Mouse (Mus musculus) kidney, postnatal 0 days (tissue): ENCODE measurements around the gene Gnb2. TPM values are rescaled to one million over a fixed set of nuclear protein-coding genes. Genes with fewer than 3 reads are reported as not detected.

Experiments
- ATAC-seq: fragments of 200-750 bp; cut with Nextera tagmentation; replicated peaks from 2 replicates; pipeline ENCODE4 v1.8.0; 2017; ENCODE audit warnings: low read depth, moderate number of reproducible peaks, moderate TSS enrichment, moderate library complexity; ENCODE audit not compliant: low FRiP score
- DNase-seq: peaks from one replicate; pipeline ENCODE4 v3.0.0-alpha.2; 2016; ENCODE audit warnings: low spot score
- H3K27ac ChIP-seq: fragments of 300-500 bp; sonication (generic); 2 replicates; pipeline ENCODE4 v1.5.1; 2014; ENCODE audit warnings: mild to moderate bottlenecking
- H3K27me3 ChIP-seq: fragments of 300-500 bp; sonication (generic); 2 replicates; pipeline ENCODE4 v1.6.1; 2014; ENCODE audit warnings: low read length, mixed read lengths; ENCODE audit not compliant: insufficient read depth
- H3K36me3 ChIP-seq: fragments of 300-500 bp; sonication (generic); 2 replicates; pipeline ENCODE4 v1.6.1; 2014; ENCODE audit warnings: low read length, mixed read lengths; ENCODE audit not compliant: insufficient read depth
- H3K4me1 ChIP-seq: fragments of 300-500 bp; sonication (generic); replicated peaks from 2 replicates; pipeline ENCODE4 v1.6.1; 2014; ENCODE audit warnings: antibody characterized with exemption, low read length, mixed read lengths; ENCODE audit not compliant: insufficient read depth
- H3K4me2 ChIP-seq: fragments of 300-500 bp; sonication (generic); 2 replicates; pipeline ENCODE4 v1.6.1; 2014; ENCODE audit warnings: mild to moderate bottlenecking, low read length, moderate library complexity, mixed read lengths
- H3K4me3 ChIP-seq: fragments of 300-500 bp; sonication (generic); replicated peaks from 2 replicates; pipeline ENCODE4 v1.5.1; 2014; ENCODE audit warnings: low read depth, low read length
- H3K9ac ChIP-seq: fragments of 300-500 bp; sonication (generic); 2 replicates; pipeline ENCODE4 v1.6.1; 2014; ENCODE audit warnings: low read depth, low read length
- H3K9me3 ChIP-seq: fragments of 300-500 bp; sonication (generic); replicated peaks from 2 replicates; pipeline ENCODE4 v1.6.1; 2016; ENCODE audit warnings: low read length, inconsistent platforms, mixed read lengths
- CTCF ChIP-seq: IDR thresholded peaks from 2 replicates; pipeline ENCODE4 v1.5.1; 2016; ENCODE audit warnings: antibody characterized with exemption, low read depth, mild to moderate bottlenecking, moderate library complexity
- WGBS: fragments of 180-500 bp; shearing (Covaris S2); extraction: QIAGEN DNeasy Blood & Tissue Kit; methylation state at CpG from one replicate; pipeline ENCODE4 v1.1.7; 2014; 5-methylcytosine and 5-hydroxymethylcytosine counted together
- polyA plus RNA-seq: library from polyadenylated mRNA; unstranded; fragments of >200 nt; fragmentation: Nextera tagmentation; extraction: Ambion mirVana; gene quantifications from 2 replicates; pipeline ENCODE4 v1.2.1, GENCODE M21; 2015

Gene Gnb2
- polyA plus RNA-seq, 1 experiment from 2014 or later, result 463 TPM

GRCm38 (mm10) chr5:137528247-137528968, 4.9 kb downstream of the Gnb2 start:
- Histone ChIP-seq H3K4me3 (no peak overlapping the region), H3K27me3 (no peaks in the 10 kb centered on the region), H3K9ac (no peak overlapping the region), H3K36me3 (peaks cover 45% of the 10 kb centered on the region), H3K4me1 (peaks cover 7% of the 10 kb centered on the region; the same call in 1 of the 2 replicates), H3K4me2 (no peak overlapping the region), H3K27ac (no peak overlapping the region), H3K9me3 (no peaks in the 10 kb centered on the region)
- TF ChIP-seq CTCF, result no peak
- no peak for ATAC-seq
- WGBS, result 76% methylated on average over 22 of the region's 22 CpGs
- no peak for DNase-seq

- no peak overlapping the region for H3K27ac ChIP-seq
- H3K4me1 ChIP-seq, result peaks cover 7% of the 10 kb centered on the region; the same call in 1 of the 2 replicates
- H3K9ac ChIP-seq, result no peak overlapping the region
- no peaks in the 10 kb centered on the region for H3K27me3 ChIP-seq
- TF ChIP-seq CTCF, result no peak
- H3K4me2 ChIP-seq, result no peak overlapping the region
- H3K9me3 ChIP-seq, result no peaks in the 10 kb centered on the region
- DNase-seq (no peak), ATAC-seq (no peak)
- peaks cover 51% of the 10 kb centered on the region for H3K36me3 ChIP-seq
- WGBS, result 63% methylated on average over 1 of the region's 1 CpGs
- no peak overlapping the region for H3K4me3 ChIP-seq
Observed at GRCm38 (mm10) chr5:137527413-137527812, 5.9 kb downstream of the Gnb2 start.

GRCm38 (mm10) chr5:137526192-137526936, 6.9 kb downstream of the Gnb2 start:
- DNase-seq, result peak; percentile 41
- 49% methylated on average over 16 of the region's 16 CpGs for WGBS

GRCm38 (mm10) chr5:137525511-137525910, 7.8 kb downstream of the Gnb2 start:
- no peaks in the 10 kb centered on the region for H3K9me3 ChIP-seq
- no peak overlapping the region for H3K4me2 ChIP-seq
- WGBS, result 71% methylated on average over 16 of the region's 16 CpGs
- no peak for TF ChIP-seq CTCF
- peaks cover 5% of the 10 kb centered on the region; the same call in 1 of the 2 replicates for H3K4me1 ChIP-seq
- peaks cover 70% of the 10 kb centered on the region for H3K36me3 ChIP-seq
- H3K27me3 ChIP-seq, result no peaks in the 10 kb centered on the region
- DNase-seq (no peak), ATAC-seq (no peak)
- no peak overlapping the region for H3K9ac ChIP-seq
- no peak overlapping the region for H3K27ac ChIP-seq
- H3K4me3 ChIP-seq, result no peak overlapping the region

More at GRCm38 (mm10) chr5:137526192-137526936, 6.9 kb downstream of the Gnb2 start:
- H3K4me1 ChIP-seq, result peaks cover 7% of the 10 kb centered on the region; the same call in 1 of the 2 replicates
- no peaks in the 10 kb centered on the region for H3K27me3 ChIP-seq
- no peak overlapping the region for H3K27ac ChIP-seq
- H3K4me3 ChIP-seq, result no peak overlapping the region
- no peak; the same call in 1 of the 2 replicates for TF ChIP-seq CTCF
- peaks cover 62% of the 10 kb centered on the region for H3K36me3 ChIP-seq
- no peak overlapping the region for H3K4me2 ChIP-seq
- ATAC-seq, result no peak
- no peaks in the 10 kb centered on the region for H3K9me3 ChIP-seq
- 0 out of 2 replicates have a peak overlapping the region, but pooled peaks have one; percentile 9 for H3K9ac ChIP-seq

GRCm38 (mm10) chr5:137524671-137525070, 8.6 kb downstream of the Gnb2 start:
- no peaks in the 10 kb centered on the region for H3K4me1 ChIP-seq
- WGBS, result 79% methylated on average over 13 of the region's 13 CpGs
- H3K4me3 ChIP-seq, result no peak overlapping the region
- ATAC-seq (no peak), DNase-seq (no peak)
- H3K4me2 ChIP-seq, result no peak overlapping the region
- no peak overlapping the region for H3K9ac ChIP-seq
- H3K27ac ChIP-seq, result no peak overlapping the region
- no peaks in the 10 kb centered on the region for H3K9me3 ChIP-seq
- no peaks in the 10 kb centered on the region for H3K27me3 ChIP-seq
- no peak for TF ChIP-seq CTCF
- H3K36me3 ChIP-seq, result peaks cover 78% of the 10 kb centered on the region

GRCm38 (mm10) chr5:137524251-137524515, 9.1 kb downstream of the Gnb2 start:
- DNase-seq, result no peak
- Histone ChIP-seq H3K36me3 (peaks cover 78% of the 10 kb centered on the region), H3K27ac (no peak overlapping the region), H3K9me3 (no peaks in the 10 kb centered on the region), H3K4me2 (no peak overlapping the region), H3K9ac (no peak overlapping the region), H3K4me3 (no peak overlapping the region), H3K27me3 (no peaks in the 10 kb centered on the region), H3K4me1 (no peaks in the 10 kb centered on the region)
- WGBS, result 86% methylated on average over 8 of the region's 8 CpGs
- no peak for TF ChIP-seq CTCF
- ATAC-seq, result no peak
